Mouse (Mus musculus) hindbrain, postnatal 0 days (tissue): ENCODE measurements at regions not wholly inside any gene's neighbourhood (a gene's known extent, or its start where the extent isn't known, plus 50 kb on each side); places are given as distances from the start of the nearest gene placed in this dataset.

ENCODE experiments used
- ATAC-seq: fragments of 200-750 bp; cut with Nextera tagmentation; 2 replicates; pipeline ENCODE4 v1.8.0; 2017; ENCODE audit warnings: mild to moderate bottlenecking, moderate TSS enrichment, moderate library complexity
- DNase-seq: peaks from one replicate; pipeline ENCODE4 v3.0.0-alpha.2; 2015; ENCODE audit warnings: low spot score
- H3K27ac ChIP-seq: fragments of 300-500 bp; sonication (generic); 2 replicates; pipeline ENCODE4 v1.5.1; 2014; ENCODE audit warnings: mild to moderate bottlenecking
- H3K27me3 ChIP-seq: fragments of 300-500 bp; sonication (generic); 2 replicates; pipeline ENCODE4 v1.6.1; 2014; ENCODE audit warnings: low read length, mixed read lengths; ENCODE audit not compliant: insufficient read depth
- H3K36me3 ChIP-seq: fragments of 300-500 bp; sonication (generic); 2 replicates; pipeline ENCODE4 v1.6.1; 2014; ENCODE audit warnings: low read length, mixed read lengths; ENCODE audit not compliant: insufficient read depth
- H3K4me1 ChIP-seq: fragments of 300-500 bp; sonication (generic); 2 replicates; pipeline ENCODE4 v1.6.1; 2014; ENCODE audit warnings: antibody characterized with exemption, low read length, mixed read lengths; ENCODE audit not compliant: insufficient read depth
- H3K4me2 ChIP-seq: fragments of 300-500 bp; sonication (generic); 2 replicates; pipeline ENCODE4 v1.6.1; 2014; ENCODE audit warnings: low read depth, mild to moderate bottlenecking, low read length, moderate library complexity, mixed read lengths
- H3K4me3 ChIP-seq: fragments of 300-500 bp; sonication (generic); 2 replicates; pipeline ENCODE4 v1.5.1; 2014; ENCODE audit warnings: low read length
- H3K9ac ChIP-seq: fragments of 300-500 bp; sonication (generic); replicated peaks from 2 replicates; pipeline ENCODE4 v1.6.1; 2014; ENCODE audit warnings: mild to moderate bottlenecking, low read length, moderate library complexity, mixed read lengths
- H3K9me3 ChIP-seq: fragments of 300-500 bp; sonication (generic); 2 replicates; pipeline ENCODE4 v1.6.1; 2016; ENCODE audit warnings: low read length, mixed read lengths
- CTCF ChIP-seq: IDR thresholded peaks from 2 replicates; pipeline ENCODE4 v1.5.1; 2016; ENCODE audit warnings: antibody characterized with exemption, control low read depth, low read depth
- WGBS: fragments of 180-500 bp; shearing (Covaris S2); extraction: QIAGEN DNeasy Blood & Tissue Kit; methylation state at CpG from one replicate; pipeline ENCODE4 v1.1.7; 2014; 5-methylcytosine and 5-hydroxymethylcytosine counted together

- H3K9me3 ChIP-seq: no peaks in the 10 kb centered on the region; the same call in 1 of the 2 replicates
Observed at GRCm38 (mm10) chr1:38720287-38720686, 55.5 kb upstream of the Aff3 start.

GRCm38 (mm10) chr1:38715621-38716020 lies 50.9 kb upstream of the Aff3 start:
- H3K27me3 ChIP-seq: no peaks in the 10 kb centered on the region
- ATAC-seq: no peak
- 75% methylated on average over 4 of the region's 4 CpGs for WGBS
- H3K9me3 ChIP-seq: no peaks in the 10 kb centered on the region
- no peak overlapping the region for H3K27ac ChIP-seq
- DNase-seq: no peak
- H3K4me3 ChIP-seq: no peak overlapping the region
- H3K4me1 ChIP-seq: no peaks in the 10 kb centered on the region
- no peaks in the 10 kb centered on the region for H3K36me3 ChIP-seq
- no peak overlapping the region for H3K9ac ChIP-seq
- no peak for TF ChIP-seq CTCF
- H3K4me2 ChIP-seq: no peak overlapping the region

More at GRCm38 (mm10) chr1:38720287-38720686, 55.5 kb upstream of the Aff3 start:
- Histone ChIP-seq H3K9ac (no peak overlapping the region), H3K4me2 (no peak overlapping the region), H3K4me3 (no peak overlapping the region), H3K36me3 (no peaks in the 10 kb centered on the region), H3K27ac (no peak overlapping the region), H3K27me3 (no peaks in the 10 kb centered on the region), H3K4me1 (no peaks in the 10 kb centered on the region)
- DNase-seq (no peak), ATAC-seq (no peak)
- 48% methylated on average over 9 of the region's 9 CpGs for WGBS
- peak; percentile 39 for TF ChIP-seq CTCF
